Mouse (Mus musculus) heart, adult 8-10 months (tissue): ENCODE results near the gene Olfr1458. TPM values are rescaled to one million over a fixed set of nuclear protein-coding genes. Genes with fewer than 3 reads are reported as not detected.

Experiments
- DNase-seq: peaks from one replicate; pipeline ENCODE4 v3.0.0; 2022; ENCODE audit warnings: low spot score
- total RNA-seq, 4 experiments: library from RNA; stranded (reverse); gene quantifications; 2 replicates each; pipeline ENCODE4 v1.2.4; 2022

The Olfr1458 gene
- total RNA-seq, result not detected

- no peak for DNase-seq
Measured at GRCm38 (mm10) chr19:13106675-13107074, at the start of gene Olfr1458. Gene Olfr1458 (minus strand): TSS chr19:13106775.

DNA sequence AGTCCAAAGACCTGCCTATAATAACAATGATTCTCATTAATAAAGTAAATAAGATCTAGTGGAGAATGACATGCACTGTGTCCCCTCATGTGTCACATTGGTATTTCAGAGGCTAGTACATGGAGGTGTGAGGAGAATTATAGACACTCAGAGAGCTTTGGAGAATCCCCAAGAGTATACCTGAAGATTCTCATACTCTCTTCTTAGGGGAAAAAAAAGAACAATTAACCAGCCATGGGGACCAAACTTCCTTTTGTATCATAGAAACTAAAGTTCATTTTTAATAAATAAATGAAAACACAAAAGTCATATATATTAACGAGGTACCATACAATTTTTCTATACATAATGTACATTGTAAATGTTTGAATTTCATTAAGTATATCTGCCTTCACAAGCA lies 42.9 kb upstream of the Olfr1458 start, which contains the start of gene Olfr1459:
Gene Olfr1459, minus strand, starts transcription at position 101 of the 400 bp plus-strand sequence.
- DNase-seq, result no peak

DNA sequence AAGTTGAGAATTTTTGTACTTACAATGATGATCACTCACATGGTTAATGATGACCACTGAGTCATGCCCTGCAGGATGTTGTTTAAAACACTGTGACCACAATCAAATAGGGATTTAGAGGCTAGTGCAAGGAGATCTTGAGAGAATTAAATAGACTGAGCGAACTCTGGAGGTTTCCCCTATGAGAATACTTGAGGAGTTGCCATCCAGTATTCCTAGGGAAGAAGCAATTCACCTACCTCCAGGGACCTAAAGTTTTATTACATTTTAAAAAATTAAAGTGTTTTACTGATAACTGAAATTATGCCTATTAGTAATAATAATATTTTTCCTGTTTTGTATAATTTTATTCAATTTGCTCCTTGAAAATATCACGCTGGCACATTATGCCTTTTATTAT lies 8.8 kb downstream of the Olfr1458 start, which contains the start of gene Olfr1457:
Gene Olfr1457, minus strand, starts transcription at position 101 of the 400 bp plus-strand sequence.
- no peak for DNase-seq

DNA sequence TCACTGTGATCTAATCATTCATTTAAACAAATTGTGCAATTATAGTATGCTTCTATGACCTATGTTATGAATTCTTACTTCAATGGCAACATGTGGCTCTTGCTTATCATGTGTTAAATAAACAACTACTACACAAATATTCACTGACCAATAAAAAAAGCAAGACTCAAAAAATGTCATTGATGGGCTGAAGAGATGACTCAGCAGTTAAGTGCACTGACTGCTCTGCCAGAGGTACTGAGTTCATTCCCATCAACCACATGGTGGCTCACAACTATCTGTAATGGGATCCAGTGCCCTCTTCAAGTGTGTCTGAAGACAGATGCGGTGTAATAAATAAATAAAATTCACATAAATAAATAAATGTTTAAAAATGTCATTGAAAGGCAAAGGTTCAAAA lies 12.7 kb downstream of the Olfr1458 start:
- no peak for DNase-seq

DNA sequence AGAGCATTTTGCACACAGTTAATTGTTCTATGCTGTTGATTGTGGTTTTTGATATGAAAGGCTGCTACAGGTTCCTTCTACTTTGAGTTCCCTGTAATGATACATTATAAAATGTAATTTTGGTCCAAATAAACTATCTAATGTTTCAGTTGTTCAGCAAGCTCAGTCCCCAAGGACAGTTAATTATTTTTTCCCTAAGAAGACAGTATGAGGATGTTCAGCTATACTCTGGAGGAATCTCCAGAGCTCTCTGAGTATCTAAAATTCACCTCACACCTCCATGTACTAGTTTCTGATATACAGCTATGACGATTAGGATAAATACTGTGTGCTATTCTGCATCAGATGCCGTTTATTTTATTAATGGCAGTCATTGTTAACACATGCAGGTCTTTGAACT lies 46.3 kb downstream of the Olfr1458 start, which contains the start of gene Olfr1454:
Gene Olfr1454, plus strand, starts transcription at position 301 of the 400 bp plus-strand sequence.
- DNase-seq, result no peak

Other genes starting within 250 kb of the Olfr1458 start
- gene Olfr1444, start 249.5 kb downstream of the Olfr1458 start, total RNA-seq, result not detected
- not detected for gene Olfr1445, start 222.9 kb downstream of the Olfr1458 start, total RNA-seq
- gene Olfr1446, start 213.3 kb downstream of the Olfr1458 start, total RNA-seq, result not detected
- not detected for gene Olfr1447, start 203.0 kb downstream of the Olfr1458 start, total RNA-seq
- not detected for gene Olfr1448, start 182.4 kb downstream of the Olfr1458 start, total RNA-seq
- gene Olfr1449, start 175.9 kb downstream of the Olfr1458 start, total RNA-seq, result not detected
- gene Olfr1450, start 156.5 kb downstream of the Olfr1458 start, total RNA-seq, result not detected
- gene Olfr1451, start 111.8 kb downstream of the Olfr1458 start, total RNA-seq, result not detected
- not detected for gene Olfr1453, start 78.4 kb downstream of the Olfr1458 start, total RNA-seq
- gene Olfr1454, start 46.2 kb downstream of the Olfr1458 start, total RNA-seq, result not detected
- gene Olfr1457, start 8.9 kb downstream of the Olfr1458 start, total RNA-seq, result not detected
- under 1 TPM in 2 of 4 experiments, not detected in 2; 0.05 to 0.09 TPM for gene Olfr1459, start 42.8 kb upstream of the Olfr1458 start, total RNA-seq
- not detected for gene Olfr1461, start 56.2 kb upstream of the Olfr1458 start, total RNA-seq
- not detected for gene Olfr1462, start 79.0 kb upstream of the Olfr1458 start, total RNA-seq
- not detected for gene Olfr1463, start 124.6 kb upstream of the Olfr1458 start, total RNA-seq
- gene Olfr1465, start 208.8 kb upstream of the Olfr1458 start, total RNA-seq, result not detected
- gene Olfr1466, start 232.1 kb upstream of the Olfr1458 start, total RNA-seq, result not detected